Mouse (Mus musculus): ENCODE results near the gene Olfr657.

The Olfr657 gene

GRCm38 (mm10) chr7:104624494-104624893, at the start of gene Olfr657:
Olfr657 (plus strand) TSS chr7:104624794.
- DNase-seq (ENCODE audit: low read depth in 1 of 2, low spot score in 2 of 2) = no peak

DNA sequence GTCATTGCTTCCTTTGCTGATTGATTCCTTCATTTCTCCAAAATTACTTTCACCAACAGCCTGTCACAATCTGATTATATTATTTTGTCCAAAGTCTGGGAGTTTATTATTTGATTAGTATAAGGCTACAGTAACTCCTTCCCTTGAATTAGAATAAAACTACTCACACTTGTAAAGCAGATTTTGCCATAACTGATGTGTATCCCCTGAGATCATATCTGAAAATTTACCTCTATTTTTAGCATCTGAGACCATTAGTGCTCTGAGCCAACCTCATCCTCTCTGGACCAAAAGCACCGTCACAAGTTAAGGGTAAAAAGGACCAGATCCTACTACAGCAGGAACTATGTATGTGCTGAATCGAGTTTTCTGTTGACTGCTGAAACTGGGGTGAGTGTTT, 47.6 kb upstream of the Olfr657 start, which contains the start of gene Olfr653:
Olfr653 (plus strand) TSS at position 301 of the 400 bp plus-strand sequence.
- no peak for DNase-seq (ENCODE audit: low read depth in 1 of 2, low spot score in 2 of 2)

- no peak for DNase-seq (ENCODE audit: low read depth in 1 of 2, low spot score in 2 of 2)
Measured at GRCm38 (mm10) chr7:104580846-104581245, 43.7 kb upstream of the Olfr657 start.

DNA sequence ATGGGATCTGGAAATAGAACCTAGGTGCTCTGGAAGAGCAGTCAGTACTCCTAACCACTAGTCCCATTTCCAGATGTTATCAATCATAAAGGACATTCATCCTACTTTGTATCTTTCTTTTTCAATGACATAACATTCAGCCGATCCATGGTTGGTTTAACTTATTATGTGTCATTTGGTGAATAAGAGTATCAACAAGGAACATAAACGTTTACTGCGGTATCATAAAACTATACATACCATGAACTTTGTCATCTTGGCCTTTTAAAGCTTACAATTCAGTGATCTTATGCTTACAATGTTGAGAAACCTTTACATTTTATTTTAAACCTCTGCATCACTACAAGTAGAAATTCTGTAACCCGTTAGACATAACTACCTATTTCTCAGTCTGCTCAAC, 43.2 kb upstream of the Olfr657 start:
- DNase-seq (ENCODE audit: low read depth in 1 of 2, low spot score in 2 of 2) = no peak

- DNase-seq (ENCODE audit: low read depth in 1 of 2, low spot score in 2 of 2) = no peak
Measured at GRCm38 (mm10) chr7:104586725-104587124, 37.9 kb upstream of the Olfr657 start, which contains the start of gene Olfr654. Olfr654 (plus strand) TSS chr7:104587025.

DNA sequence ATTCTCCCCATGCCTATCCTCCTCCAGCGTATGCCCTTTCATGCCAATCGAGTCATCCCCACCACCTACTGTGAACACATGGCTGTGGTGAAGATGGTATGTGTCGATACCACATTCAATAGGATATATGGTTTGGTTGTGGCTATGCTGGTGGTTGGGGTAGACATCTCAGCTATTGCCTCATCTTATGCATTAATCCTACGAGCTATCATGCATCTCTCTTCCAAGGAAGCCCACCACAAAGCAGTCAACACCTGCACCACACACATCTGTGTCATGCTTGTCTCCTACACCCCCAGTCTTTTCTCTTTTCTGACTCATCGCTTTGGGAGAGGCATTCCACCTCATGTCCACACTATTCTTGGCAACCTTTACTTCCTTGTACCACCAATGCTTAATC, 36.3 kb upstream of the Olfr657 start:
- DNase-seq (ENCODE audit: low read depth in 1 of 2, low spot score in 2 of 2) = no peak

DNA sequence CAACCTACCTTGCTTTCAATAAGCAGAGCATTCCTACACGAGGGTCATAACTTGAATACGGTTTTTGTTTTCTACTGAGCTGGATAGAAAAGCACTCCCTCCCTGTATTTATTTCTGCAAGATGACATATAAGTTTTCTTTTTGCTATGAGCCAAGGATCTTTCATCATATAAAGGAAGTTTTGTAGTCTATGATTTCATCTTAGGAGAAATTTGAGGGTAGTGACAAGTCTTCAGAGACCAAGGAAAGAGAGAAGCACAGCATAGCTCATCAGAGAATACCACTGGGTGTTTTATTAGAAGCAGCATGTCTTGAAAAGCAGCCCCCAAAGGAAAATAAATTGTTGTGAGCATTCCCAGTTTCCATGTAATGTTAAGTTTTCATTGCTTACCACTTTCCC, 22.9 kb upstream of the Olfr657 start, which contains the start of gene Olfr655:
Olfr655 (minus strand) TSS at position 101 of the 400 bp plus-strand sequence.
- DNase-seq (ENCODE audit: low read depth in 1 of 2, low spot score in 2 of 2) = no peak

DNA sequence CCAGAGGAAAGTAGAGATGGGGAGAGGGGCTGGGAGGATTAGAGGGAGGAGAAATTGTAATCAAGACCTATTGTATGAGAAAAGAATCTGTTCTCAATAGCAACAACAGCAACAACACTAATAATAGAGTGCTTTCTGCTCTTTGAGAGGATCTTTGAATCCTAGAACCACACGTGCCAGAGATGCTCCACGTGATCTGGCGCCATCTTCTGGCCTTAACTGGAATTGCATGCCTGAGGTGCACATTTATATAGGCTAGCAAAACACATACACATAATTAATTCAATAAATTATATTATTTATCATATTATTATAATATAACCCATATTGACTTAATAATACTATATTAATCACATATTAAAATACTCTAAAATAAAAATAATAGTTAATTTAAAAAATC, 21.4 kb upstream of the Olfr657 start:
- peak; percentile 5 to 35 for DNase-seq (ENCODE audit: low read depth in 1 of 2, low spot score in 2 of 2)

GRCm38 (mm10) chr7:104604727-104605126, 19.9 kb upstream of the Olfr657 start:
- DNase-seq (ENCODE audit: low read depth in 1 of 2, low spot score in 2 of 2) = no peak

DNA sequence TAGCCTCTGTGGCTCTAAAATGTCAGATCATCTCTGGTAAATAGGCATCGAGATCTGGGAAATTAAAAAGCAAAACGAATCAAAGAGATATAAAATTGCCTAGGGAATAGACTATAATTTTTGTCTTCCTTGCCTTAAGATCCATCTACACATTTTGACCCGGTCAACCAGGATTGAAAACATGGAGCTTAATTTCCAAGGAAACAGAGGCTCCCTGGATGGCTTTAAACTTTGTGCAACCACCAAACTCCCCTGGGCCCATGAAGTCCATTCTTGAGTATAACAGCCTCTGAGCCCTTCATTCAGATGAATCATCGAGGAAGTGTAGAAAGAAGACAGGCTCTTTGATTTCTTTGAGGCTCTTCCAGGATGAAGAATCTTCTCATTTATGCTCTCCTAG, 10.9 kb upstream of the Olfr657 start, which contains the start of gene Olfr656:
Olfr656 (plus strand) TSS at position 301 of the 400 bp plus-strand sequence.
- no peak for DNase-seq (ENCODE audit: low read depth in 1 of 2, low spot score in 2 of 2)

- peak in 1 of 2 experiments; percentile 12 for DNase-seq (ENCODE audit: low read depth in 1 of 2, low spot score in 2 of 2)
Measured at GRCm38 (mm10) chr7:104646841-104647482, 22.4 kb downstream of the Olfr657 start, which contains the start of gene Olfr658. Olfr658 (minus strand) TSS chr7:104647305.

- DNase-seq (ENCODE audit: low read depth in 1 of 2, low spot score in 2 of 2) = no peak
Measured at GRCm38 (mm10) chr7:104666453-104666852, 41.9 kb downstream of the Olfr657 start, which contains the start of gene Olfr659. Olfr659 (plus strand) TSS chr7:104666753.

- DNase-seq (ENCODE audit: low read depth in 1 of 2, low spot score in 2 of 2) = no peak
Measured at GRCm38 (mm10) chr7:104686201-104686600, 61.6 kb downstream of the Olfr657 start, which contains the start of gene Olfr661. Olfr661 (plus strand) TSS chr7:104686501.
